Mouse (Mus musculus) frontal cortex, adult (tissue): ENCODE measurements around the gene Slc22a14.

Experiments used
- ATAC-seq: cut with Nextera tagmentation; 2 replicates; pipeline ENCODE4 v1.9.2; 2017; ENCODE audit warnings: mild to moderate bottlenecking, moderate library complexity, mixed read lengths; ENCODE audit not compliant: low TSS enrichment

The Slc22a14 gene

GRCm38 (mm10) chr9:119357331-119358057 is 7.9 kb downstream of the Slc22a14 start, which contains the start of gene Xylb:
Gene Xylb, plus strand, starts transcription at chr9:119357381.
- ATAC-seq = peak; percentile 89

- ATAC-seq = peak; percentile 66
Observed at GRCm38 (mm10) chr9:119355943-119356342, 9.4 kb downstream of the Slc22a14 start.

- ATAC-seq = no peak
Observed at GRCm38 (mm10) chr9:119353926-119354325, 11.4 kb downstream of the Slc22a14 start.

GRCm38 (mm10) chr9:119352060-119352459 is 13.3 kb downstream of the Slc22a14 start:
- ATAC-seq = peak; percentile 58; the same call in 1 of the 2 replicates

GRCm38 (mm10) chr9:119350947-119351705 is 14.2 kb downstream of the Slc22a14 start:
- ATAC-seq = no peak

- no peak for ATAC-seq
Observed at GRCm38 (mm10) chr9:119350531-119350930, 14.8 kb downstream of the Slc22a14 start.

GRCm38 (mm10) chr9:119346376-119346775 is 19.0 kb downstream of the Slc22a14 start:
- no peak for ATAC-seq

- ATAC-seq = no peak
Observed at GRCm38 (mm10) chr9:119342728-119343127, 22.6 kb downstream of the Slc22a14 start.

GRCm38 (mm10) chr9:119340909-119341816 is 24.2 kb downstream of the Slc22a14 start, which contains the start of gene Myd88:
Gene Myd88, minus strand, starts transcription at chr9:119341411.
- ATAC-seq = peak; percentile 89

- ATAC-seq = no peak
Observed at GRCm38 (mm10) chr9:119340212-119340580, 25.2 kb downstream of the Slc22a14 start.

GRCm38 (mm10) chr9:119339558-119340211 is 25.7 kb downstream of the Slc22a14 start, which contains the start of gene Acaa1a:
Gene Acaa1a, plus strand, starts transcription at chr9:119339676.
- ATAC-seq = no peak

GRCm38 (mm10) chr9:119339106-119339505 is 26.2 kb downstream of the Slc22a14 start:
- no peak for ATAC-seq

GRCm38 (mm10) chr9:119338350-119338749 is 27.0 kb downstream of the Slc22a14 start:
- no peak for ATAC-seq

GRCm38 (mm10) chr9:119337842-119338241 is 27.5 kb downstream of the Slc22a14 start:
- ATAC-seq = no peak

GRCm38 (mm10) chr9:119335571-119335970 is 29.8 kb downstream of the Slc22a14 start:
- no peak for ATAC-seq

- ATAC-seq = peak; percentile 62
Observed at GRCm38 (mm10) chr9:119334834-119335233, 30.5 kb downstream of the Slc22a14 start.

- peak; percentile 83 for ATAC-seq
Observed at GRCm38 (mm10) chr9:119334324-119334723, 31.0 kb downstream of the Slc22a14 start.

GRCm38 (mm10) chr9:119330186-119330963 is 35.0 kb downstream of the Slc22a14 start:
- ATAC-seq = no peak

GRCm38 (mm10) chr9:119328488-119328887 is 36.9 kb downstream of the Slc22a14 start:
- no peak for ATAC-seq

GRCm38 (mm10) chr9:119324130-119324529 is 41.2 kb downstream of the Slc22a14 start:
- ATAC-seq = no peak
